Mouse (Mus musculus) monocyte, adult 2 months (primary cell): Measurements from ENCODE around the gene Gpx8.
"Not testable (repeated sequence)": the region's sequence is repeated elsewhere in the genome, so short reads cannot be mapped to it uniquely, and the experiment has no call there.

Experiments used
- DNase-seq, 2 experiments: peaks; one replicate each; pipeline ENCODE4 v3.0.0; 2022; ENCODE audit warnings: low spot score in 2 of 2, low read depth in 1 of 2

Gene Gpx8

GRCm38 (mm10) chr13:113023274-113024143 lies 22.7 kb downstream of the Gpx8 start:
- no peak for DNase-seq

DNA sequence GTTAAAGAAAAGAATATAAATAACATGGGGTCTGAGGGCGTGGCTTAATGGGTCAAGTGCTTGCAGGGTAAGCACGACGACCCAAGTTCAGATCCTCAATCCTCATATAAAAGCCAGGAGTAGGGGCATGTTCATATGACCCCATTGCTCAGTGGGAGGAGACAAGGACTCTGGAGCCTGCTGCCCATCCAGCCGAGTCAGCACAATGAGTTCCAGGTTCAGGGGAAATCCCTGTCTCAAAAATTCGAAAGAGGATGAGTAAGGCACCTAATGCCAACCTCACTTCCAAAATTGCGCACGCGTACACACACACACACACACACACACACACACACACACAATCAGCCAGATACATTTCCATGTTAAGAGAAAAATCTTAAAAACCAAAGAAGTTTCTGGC lies 23.7 kb downstream of the Gpx8 start:
- no peak for DNase-seq

DNA sequence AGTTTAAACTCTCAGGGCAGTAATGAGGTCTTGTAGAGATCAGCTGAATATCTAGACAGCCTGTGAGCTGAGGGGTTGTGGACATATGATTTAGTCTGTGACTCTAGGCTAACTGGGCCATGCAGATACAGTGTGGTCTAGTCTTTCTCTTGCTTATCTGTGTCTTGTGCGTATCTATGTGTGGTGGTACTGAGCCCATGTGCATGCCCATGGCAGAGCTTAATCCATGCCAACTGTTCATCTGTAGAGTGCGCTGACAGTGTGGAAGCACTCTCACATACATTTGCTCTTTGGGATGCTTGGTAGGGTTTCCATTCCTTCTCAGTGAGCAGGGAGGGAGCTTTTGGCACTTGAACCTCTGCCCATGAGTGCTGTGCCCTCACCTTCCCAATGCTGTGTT lies 24.7 kb downstream of the Gpx8 start:
- no peak for DNase-seq

GRCm38 (mm10) chr13:113013174-113013953 lies 32.8 kb downstream of the Gpx8 start:
- not testable (repeated sequence) for DNase-seq

DNA sequence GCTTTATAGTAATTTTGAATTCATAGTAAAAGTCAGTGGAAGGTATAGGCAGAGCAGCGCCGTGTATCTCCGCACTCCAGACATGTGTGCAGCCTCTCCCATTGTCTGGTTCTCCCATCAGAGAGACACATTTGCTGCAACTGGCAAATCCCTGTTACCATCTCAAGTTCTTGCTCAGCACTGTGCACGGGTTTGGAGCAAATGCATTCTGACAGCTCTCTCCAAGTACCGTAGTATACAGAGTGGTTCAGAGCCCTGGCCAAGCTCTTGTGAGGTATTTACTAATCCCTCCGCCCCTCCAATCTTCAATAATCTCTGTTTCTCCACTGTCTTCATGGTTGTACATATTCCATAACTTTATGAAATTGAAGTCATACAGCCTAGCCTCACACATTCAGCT lies 33.5 kb downstream of the Gpx8 start:
- DNase-seq, result no peak

DNA sequence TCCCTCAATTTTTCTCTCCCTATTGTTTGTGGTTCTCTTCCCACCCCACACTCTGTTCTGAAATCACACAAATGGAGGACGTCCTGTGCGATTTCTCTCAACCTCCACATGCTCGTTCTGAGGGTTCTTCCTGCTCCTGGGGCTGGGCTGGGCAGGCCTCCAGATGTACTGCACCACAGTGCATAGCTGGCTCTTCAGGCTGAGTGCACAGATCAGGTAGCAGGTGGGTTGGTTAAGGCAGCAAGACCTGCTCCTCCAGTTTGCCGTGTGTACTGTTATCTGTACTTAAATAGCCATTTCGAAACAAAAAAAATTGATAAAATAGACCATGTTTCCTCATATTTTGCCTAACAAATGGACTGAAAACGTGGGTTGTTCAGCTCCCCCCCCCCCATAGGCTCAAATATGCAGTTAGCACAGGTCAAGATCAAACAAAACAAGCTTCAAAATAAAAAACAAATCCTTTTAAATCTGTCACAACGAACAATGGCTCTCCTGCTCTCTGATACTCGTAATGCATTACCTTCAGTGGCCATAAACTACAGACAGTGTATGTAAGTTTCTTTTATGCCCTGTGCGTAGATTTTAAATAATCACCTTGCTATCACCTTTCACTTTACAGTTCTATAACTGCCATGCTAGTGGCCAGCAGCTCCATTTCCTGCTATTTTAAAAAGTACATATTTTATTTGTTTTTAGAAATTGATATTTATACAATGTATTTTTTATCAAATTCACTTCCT lies 45.5 kb downstream of the Gpx8 start:
- DNase-seq, result no peak

DNA sequence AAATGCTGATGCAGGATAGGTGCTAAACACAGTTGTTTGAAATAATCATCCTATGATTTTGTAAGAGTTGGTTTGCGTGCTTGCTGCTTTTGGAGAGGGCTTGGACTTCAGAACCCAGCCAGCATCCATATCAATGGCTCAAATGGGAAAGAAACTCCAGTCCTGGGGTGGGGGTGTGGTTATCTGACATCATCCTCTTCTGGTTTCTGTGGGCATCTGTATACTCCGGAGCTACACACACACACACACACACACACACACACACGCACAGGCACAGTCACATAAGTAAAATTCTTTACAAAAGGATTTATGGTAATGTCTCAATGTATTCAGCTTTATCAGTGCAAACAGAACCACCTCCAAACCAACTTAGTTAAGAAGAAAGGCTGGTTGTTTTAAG lies 46.1 kb downstream of the Gpx8 start:
- DNase-seq, result no peak

GRCm38 (mm10) chr13:112998427-112999201 lies 47.6 kb downstream of the Gpx8 start:
- DNase-seq, result no peak

- DNase-seq, result no peak
Measured at GRCm38 (mm10) chr13:112997369-112997768, 48.8 kb downstream of the Gpx8 start.

GRCm38 (mm10) chr13:112996407-112996806 lies 49.8 kb downstream of the Gpx8 start:
- DNase-seq, result no peak

- no peak for DNase-seq
Measured at GRCm38 (mm10) chr13:112994191-112994590, 52.0 kb downstream of the Gpx8 start.

DNA sequence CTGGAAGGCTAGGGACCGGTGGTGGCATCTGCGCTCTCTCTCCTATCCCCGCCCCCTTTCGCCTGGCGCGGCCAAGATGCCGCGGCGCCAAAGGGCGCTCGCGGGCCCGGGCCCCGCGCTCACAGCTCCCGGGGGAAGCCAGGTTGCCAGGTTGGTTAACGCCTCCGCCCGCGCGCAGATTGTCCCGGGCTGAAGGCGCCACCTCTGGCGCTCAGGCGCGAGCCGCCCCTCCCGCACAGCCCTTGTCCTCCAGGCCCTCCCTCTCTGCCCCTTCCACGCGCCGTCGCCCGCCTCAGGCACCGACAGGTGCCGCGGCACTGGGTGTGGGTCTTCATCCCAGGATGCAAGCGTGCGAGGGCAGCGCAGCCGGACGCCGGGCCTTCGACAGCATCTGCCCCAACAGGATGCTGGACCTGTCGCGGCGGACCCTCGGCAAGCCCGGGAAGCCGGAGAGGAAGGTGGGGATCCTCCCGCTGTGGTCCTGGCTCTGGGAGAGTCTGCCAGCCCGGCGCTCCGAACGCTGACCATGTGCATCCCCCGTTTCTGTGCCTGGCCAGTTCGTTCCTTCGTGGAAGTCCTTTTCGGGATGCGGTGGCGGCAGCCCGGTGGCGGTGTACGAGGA lies 52.6 kb downstream of the Gpx8 start, which contains the start of gene Mcidas:
Gene Mcidas (plus strand): TSS at position 315 of the 622 bp plus-strand sequence.
- DNase-seq, result no peak
